Mouse (Mus musculus) kidney, embryonic 16.5 days (tissue): ENCODE measurements around the gene Six5. TPM values are rescaled to one million over a fixed set of nuclear protein-coding genes. Genes with fewer than 3 reads are reported as not detected.

Experiments
- ATAC-seq: fragments of 200-750 bp; cut with Nextera tagmentation; 2 replicates; pipeline ENCODE4 v1.8.0; 2017; ENCODE audit warnings: moderate TSS enrichment; ENCODE audit not compliant: low FRiP score, low TSS enrichment
- H3K27ac ChIP-seq: fragments of 300-500 bp; sonication (generic); 2 replicates; pipeline ENCODE4 v1.5.1; 2014; ENCODE audit warnings: low read length
- H3K27me3 ChIP-seq: fragments of 300-500 bp; sonication (generic); 2 replicates; pipeline ENCODE4 v1.6.1; 2014; ENCODE audit warnings: low read length, control low read depth, mixed read lengths; ENCODE audit not compliant: insufficient read depth
- H3K36me3 ChIP-seq: fragments of 300-500 bp; sonication (generic); 2 replicates; pipeline ENCODE4 v1.6.1; 2014; ENCODE audit warnings: low read length, control low read depth, mixed read lengths; ENCODE audit not compliant: insufficient read depth
- H3K4me1 ChIP-seq: fragments of 300-500 bp; sonication (generic); 2 replicates; pipeline ENCODE4 v1.6.1; 2014; ENCODE audit warnings: low read length, control low read depth, mixed read lengths; ENCODE audit not compliant: insufficient read depth
- H3K4me2 ChIP-seq: fragments of 300-500 bp; sonication (generic); replicated peaks from 2 replicates; pipeline ENCODE4 v1.6.1; 2014; ENCODE audit warnings: low read depth, low read length
- H3K4me3 ChIP-seq: fragments of 300-500 bp; sonication (generic); 2 replicates; pipeline ENCODE4 v1.5.1; 2014; ENCODE audit warnings: mild to moderate bottlenecking, low read length
- H3K9ac ChIP-seq: fragments of 300-500 bp; sonication (generic); replicated peaks from 2 replicates; pipeline ENCODE4 v1.6.1; 2014; ENCODE audit warnings: low read length
- H3K9me3 ChIP-seq: fragments of 300-500 bp; sonication (generic); 2 replicates; pipeline ENCODE4 v1.6.1; 2016; ENCODE audit warnings: low read length, control low read depth
- WGBS: fragments of 180-500 bp; shearing (Covaris S2); extraction: QIAGEN DNeasy Blood & Tissue Kit; methylation state at CpG from one replicate; pipeline ENCODE4 v1.1.7; 2014; 5-methylcytosine and 5-hydroxymethylcytosine counted together
- polyA plus RNA-seq: library from polyadenylated mRNA; unstranded; fragments of >200 nt; fragmentation: Nextera tagmentation; extraction: Ambion mirVana; gene quantifications from 2 replicates; pipeline ENCODE4 v1.2.1, GENCODE M21; 2015

Six5 gene
- polyA plus RNA-seq, 1 experiment from 2014 or later: 9.5 TPM

- peak within 1 kb of the TSS; percentile 50 for H3K9ac ChIP-seq
- H3K36me3 ChIP-seq: peaks cover 41% of the 10 kb centered on the region
- no peaks in the 10 kb centered on the region for H3K27me3 ChIP-seq
- peak within 1 kb of the TSS; percentile 42 for H3K4me3 ChIP-seq
- WGBS: 26% methylated on average over 10 of the region's 10 CpGs
- H3K27ac ChIP-seq: peak within 1 kb of the TSS; percentile 59; the same call in 1 of the 2 replicates
- peak; percentile 65 for ATAC-seq
- H3K4me2 ChIP-seq: peak within 1 kb of the TSS; percentile 50
- H3K4me1 ChIP-seq: peaks cover 49% of the 10 kb centered on the region
- H3K9me3 ChIP-seq: no peaks in the 10 kb centered on the region
Measured at GRCm38 (mm10) chr7:19083701-19084100, 10.7 kb upstream of the Six5 start, which contains the start of gene Dmpk. TSS of gene Dmpk (plus strand) at chr7:19083849.

- peak overlapping the region; percentile 42 for H3K4me3 ChIP-seq
- H3K9me3 ChIP-seq: no peaks in the 10 kb centered on the region
- WGBS: 56% methylated on average over 6 of the region's 6 CpGs
- peak overlapping the region; percentile 50 for H3K9ac ChIP-seq
- peak overlapping the region; percentile 59; the same call in 1 of the 2 replicates for H3K27ac ChIP-seq
- no peaks in the 10 kb centered on the region for H3K27me3 ChIP-seq
- H3K4me2 ChIP-seq: peak overlapping the region; percentile 50
- peaks cover 49% of the 10 kb centered on the region for H3K4me1 ChIP-seq
- peaks cover 37% of the 10 kb centered on the region for H3K36me3 ChIP-seq
- ATAC-seq: no peak
Measured at GRCm38 (mm10) chr7:19084277-19084771, 10.1 kb upstream of the Six5 start.

- peak overlapping the region; percentile 42 for H3K4me3 ChIP-seq
- peaks cover 49% of the 10 kb centered on the region for H3K4me1 ChIP-seq
- no peak for ATAC-seq
- peak overlapping the region; percentile 33; the same call in 1 of the 2 replicates for H3K9ac ChIP-seq
- H3K9me3 ChIP-seq: no peaks in the 10 kb centered on the region
- 15% methylated on average over 9 of the region's 9 CpGs for WGBS
- peaks cover 34% of the 10 kb centered on the region for H3K36me3 ChIP-seq
- peak overlapping the region; percentile 50 for H3K4me2 ChIP-seq
- peak overlapping the region; percentile 59; the same call in 1 of the 2 replicates for H3K27ac ChIP-seq
- H3K27me3 ChIP-seq: no peaks in the 10 kb centered on the region
Measured at GRCm38 (mm10) chr7:19084921-19085473, 9.4 kb upstream of the Six5 start.

- 6% methylated on average over 6 of the region's 6 CpGs for WGBS
- ATAC-seq: no peak
- H3K27ac ChIP-seq: peak overlapping the region; percentile 59; the same call in 1 of the 2 replicates
- H3K27me3 ChIP-seq: no peaks in the 10 kb centered on the region
- H3K9me3 ChIP-seq: no peaks in the 10 kb centered on the region
- peak overlapping the region; percentile 50 for H3K4me2 ChIP-seq
- 0 out of 2 replicates have a peak overlapping the region, but pooled peaks have one; percentile 33 for H3K9ac ChIP-seq
- peaks cover 49% of the 10 kb centered on the region for H3K4me1 ChIP-seq
- H3K36me3 ChIP-seq: peaks cover 29% of the 10 kb centered on the region
- peak overlapping the region; percentile 20 for H3K4me3 ChIP-seq
Measured at GRCm38 (mm10) chr7:19085495-19085894, 8.9 kb upstream of the Six5 start.

GRCm38 (mm10) chr7:19086042-19086441 lies 8.4 kb upstream of the Six5 start:
- 10% methylated on average over 14 of the region's 14 CpGs for WGBS
- Histone ChIP-seq H3K9ac (no peak overlapping the region), H3K27me3 (no peaks in the 10 kb centered on the region), H3K27ac (no peak overlapping the region), H3K4me2 (peak overlapping the region; percentile 50), H3K4me1 (peaks cover 49% of the 10 kb centered on the region), H3K9me3 (no peaks in the 10 kb centered on the region), H3K36me3 (peaks cover 24% of the 10 kb centered on the region), H3K4me3 (peak overlapping the region; percentile 20)
- peak; percentile 32 for ATAC-seq

GRCm38 (mm10) chr7:19086760-19087159 lies 7.6 kb upstream of the Six5 start:
- no peak for ATAC-seq
- H3K36me3 ChIP-seq: peaks cover 17% of the 10 kb centered on the region
- no peak overlapping the region for H3K9ac ChIP-seq
- no peaks in the 10 kb centered on the region for H3K9me3 ChIP-seq
- H3K27ac ChIP-seq: no peak overlapping the region
- peaks cover 49% of the 10 kb centered on the region for H3K4me1 ChIP-seq
- no peak overlapping the region for H3K4me3 ChIP-seq
- H3K27me3 ChIP-seq: no peaks in the 10 kb centered on the region
- 66% methylated on average over 18 of the region's 18 CpGs for WGBS
- H3K4me2 ChIP-seq: no peak overlapping the region

GRCm38 (mm10) chr7:19088813-19089212 lies 5.6 kb upstream of the Six5 start:
- H3K4me3 ChIP-seq: no peak overlapping the region
- ATAC-seq: no peak
- no peaks in the 10 kb centered on the region for H3K9me3 ChIP-seq
- H3K4me2 ChIP-seq: no peak overlapping the region
- no peak overlapping the region for H3K9ac ChIP-seq
- H3K4me1 ChIP-seq: peaks cover 46% of the 10 kb centered on the region
- H3K36me3 ChIP-seq: peaks cover 8% of the 10 kb centered on the region; the same call in 1 of the 2 replicates
- no peak overlapping the region for H3K27ac ChIP-seq
- H3K27me3 ChIP-seq: no peaks in the 10 kb centered on the region
- WGBS: 34% methylated on average over 10 of the region's 10 CpGs

- no peaks in the 10 kb centered on the region for H3K27me3 ChIP-seq
Measured at GRCm38 (mm10) chr7:19091913-19092312, 2.5 kb upstream of the Six5 start.

GRCm38 (mm10) chr7:19092381-19093173 lies 1.8 kb upstream of the Six5 start:
- peaks cover 38% of the 10 kb centered on the region for H3K4me1 ChIP-seq
- 6% methylated on average over 38 of the region's 38 CpGs for WGBS
- peak overlapping the region; percentile 65 for H3K9ac ChIP-seq
- peak overlapping the region; percentile 93 for H3K4me2 ChIP-seq
- no peaks in the 10 kb centered on the region for H3K9me3 ChIP-seq
- peak; percentile 54 for ATAC-seq
- peak overlapping the region; percentile 84 for H3K4me3 ChIP-seq
- H3K27me3 ChIP-seq: no peaks in the 10 kb centered on the region
- peak overlapping the region; percentile 89 for H3K27ac ChIP-seq
- H3K36me3 ChIP-seq: peaks cover 14% of the 10 kb centered on the region; the same call in 1 of the 2 replicates

More at GRCm38 (mm10) chr7:19091913-19092312, 2.5 kb upstream of the Six5 start:
- Histone ChIP-seq H3K9ac (peak overlapping the region; percentile 65), H3K4me2 (peak overlapping the region; percentile 93), H3K9me3 (no peaks in the 10 kb centered on the region), H3K4me1 (peaks cover 31% of the 10 kb centered on the region), H3K36me3 (peaks cover 8% of the 10 kb centered on the region; the same call in 1 of the 2 replicates), H3K4me3 (peak overlapping the region; percentile 84; the same call in 1 of the 2 replicates), H3K27ac (no peak overlapping the region)
- no peak for ATAC-seq
- 45% methylated on average over 17 of the region's 17 CpGs for WGBS
